Mouse (Mus musculus) cerebellum, adult 18-20 months (tissue): ENCODE data around the gene Slamf9.

Experiments
- DNase-seq, 2 experiments: peaks; one replicate each; pipeline ENCODE4 v3.0.0; 2021

Slamf9 gene

DNA sequence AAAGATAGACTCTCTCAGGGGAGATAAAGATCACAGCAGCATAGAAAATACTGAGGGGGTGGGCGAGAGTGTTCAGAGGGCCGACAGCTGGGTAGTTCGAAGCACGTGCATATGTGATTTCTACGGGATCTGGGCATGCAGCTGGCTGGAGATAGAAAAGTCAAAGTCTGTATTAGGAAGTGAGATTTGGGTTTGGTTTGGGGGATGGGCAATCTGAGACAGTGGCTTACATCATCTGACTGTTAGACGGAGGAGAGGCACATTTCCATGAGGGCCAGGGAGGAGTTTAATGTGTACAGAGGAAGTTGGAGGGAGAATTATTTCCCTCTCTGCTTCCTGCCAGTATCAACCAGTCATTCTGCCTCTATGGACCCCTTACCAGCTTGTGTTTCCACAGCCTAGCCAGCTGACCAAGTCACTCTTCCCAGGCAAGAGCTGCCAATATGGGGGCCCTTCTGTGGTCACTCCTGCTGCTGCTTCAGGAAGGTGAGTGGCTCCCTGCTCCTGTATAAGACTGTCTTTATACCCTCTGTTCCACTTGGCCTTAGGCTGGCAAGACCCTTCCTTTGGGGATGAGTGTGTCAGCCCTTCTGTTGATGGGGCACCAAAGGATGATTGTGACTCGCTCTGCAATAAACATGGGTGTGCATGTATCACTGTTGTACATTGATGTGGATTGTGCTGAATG, at the start of gene Slamf9:
Gene Slamf9 (plus strand): TSS at position 305 of the 688 bp plus-strand sequence.
- DNase-seq: no peak

- DNase-seq: no peak
These were observed 48.7 kb upstream of the Slamf9 start for GRCm38 (mm10) chr1:172426419-172426818.

GRCm38 (mm10) chr1:172427841-172428240, 47.3 kb upstream of the Slamf9 start:
- no peak for DNase-seq

- no peak for DNase-seq
These were observed 46.5 kb upstream of the Slamf9 start for GRCm38 (mm10) chr1:172428614-172429013.

- DNase-seq: no peak
These were observed 44.4 kb upstream of the Slamf9 start for GRCm38 (mm10) chr1:172430731-172431220.

DNA sequence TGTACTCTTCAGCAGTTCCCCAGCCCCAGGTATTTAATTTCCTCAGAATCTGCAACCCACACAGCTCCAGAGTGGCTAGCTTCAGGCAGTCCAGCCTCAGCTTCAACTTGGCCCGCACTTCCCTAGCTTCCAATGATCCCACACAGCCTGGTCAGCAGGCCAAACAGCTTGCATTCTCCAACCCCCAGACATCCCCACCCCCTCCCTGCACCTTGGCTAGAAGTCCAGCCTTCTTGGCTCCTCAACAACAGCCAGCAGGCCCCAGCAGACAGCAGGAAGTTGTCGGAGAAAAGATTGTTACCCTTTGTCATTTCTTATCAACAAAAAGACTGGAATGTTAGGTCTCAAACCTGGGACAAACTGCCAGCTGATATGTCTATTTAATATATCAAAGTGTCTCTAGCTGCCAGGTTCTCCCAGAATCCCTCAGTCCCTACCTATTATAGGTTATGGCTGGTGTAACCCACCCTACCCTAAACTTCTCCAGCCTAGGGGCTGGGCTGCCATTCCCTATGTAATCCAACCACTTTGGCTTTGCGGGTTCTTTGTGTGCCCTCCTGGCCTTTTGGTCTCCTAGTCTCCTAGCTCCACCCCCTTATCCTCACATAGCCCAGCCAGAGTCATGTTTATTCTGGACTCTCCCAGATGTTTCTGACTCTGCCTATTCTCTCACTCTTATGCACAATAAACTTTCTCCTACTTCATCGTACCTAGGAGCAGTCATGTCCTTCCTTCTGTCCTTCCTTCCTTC, 43.1 kb upstream of the Slamf9 start:
- DNase-seq: no peak

DNA sequence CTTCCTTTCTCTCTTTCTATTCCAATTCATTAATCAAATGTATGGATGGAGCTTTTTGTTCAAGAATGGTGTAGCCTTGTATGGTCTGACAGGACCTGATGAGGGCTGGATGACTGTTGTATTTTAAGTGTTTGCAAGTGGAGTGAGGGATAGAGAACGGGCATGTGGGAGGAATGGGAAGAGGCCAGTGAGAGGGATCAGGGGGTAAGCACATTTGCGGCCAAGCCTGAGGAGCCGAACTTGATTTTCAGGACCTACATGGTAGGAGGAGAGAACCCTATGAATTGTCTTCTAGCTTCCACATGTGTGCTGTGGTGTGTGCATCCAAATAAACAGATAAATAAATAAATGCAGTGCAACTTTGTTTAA, 42.6 kb upstream of the Slamf9 start:
- DNase-seq: no peak

DNA sequence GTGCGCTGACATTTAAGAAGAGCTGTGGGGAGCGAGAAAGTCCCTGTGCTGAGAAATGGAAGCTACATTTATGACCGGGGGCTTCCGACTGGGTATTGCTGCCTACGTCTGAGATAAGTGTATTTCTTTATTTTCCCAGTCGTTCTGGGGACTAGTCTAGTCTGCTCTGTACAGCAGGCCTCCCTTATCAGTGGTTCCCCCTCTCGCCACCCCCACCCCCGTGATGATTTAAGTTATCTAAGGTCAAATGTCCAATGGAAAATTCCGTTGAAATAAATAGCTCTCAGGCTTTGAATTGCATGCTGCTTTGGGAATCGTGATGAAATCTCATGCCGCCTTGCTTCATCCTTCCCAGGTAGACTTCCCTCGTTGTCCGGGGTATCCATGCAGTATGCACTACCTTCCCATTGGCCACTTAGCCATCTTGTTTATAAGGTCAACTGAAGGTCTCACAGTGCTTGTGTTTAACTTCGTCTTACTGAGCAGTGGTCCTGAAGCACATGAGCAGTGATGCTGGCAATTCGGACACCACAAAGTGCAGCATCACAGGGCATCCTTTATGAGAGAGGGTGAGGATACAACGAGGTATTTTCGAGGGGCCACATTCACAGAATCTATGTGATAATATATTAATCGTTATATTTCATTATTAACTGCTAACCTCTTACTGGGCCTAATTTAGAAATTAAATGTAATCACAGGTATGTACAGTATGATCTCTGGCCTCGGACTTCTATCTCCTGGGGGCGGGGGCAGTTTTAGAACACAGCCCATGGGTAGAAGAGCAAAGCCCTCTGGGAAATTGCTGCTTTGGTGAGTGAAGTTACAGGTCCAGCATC, 41.9 kb upstream of the Slamf9 start:
- no peak for DNase-seq

DNA sequence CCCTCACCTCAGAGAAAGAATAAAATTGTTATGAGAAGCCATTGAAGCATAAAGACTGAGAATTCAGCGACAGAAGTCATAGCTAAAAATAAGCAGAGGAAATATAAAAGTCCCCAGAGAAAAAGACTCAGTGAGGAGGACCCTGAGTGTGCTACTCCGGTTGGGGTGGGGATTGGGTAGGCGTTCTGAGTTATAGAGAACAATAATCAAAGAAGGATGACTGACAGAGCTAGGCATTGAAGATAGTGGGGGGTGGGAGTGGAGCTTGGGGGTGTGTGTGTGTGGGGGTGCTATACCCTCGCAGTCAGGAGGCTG, 41.4 kb upstream of the Slamf9 start:
- no peak for DNase-seq

- no peak for DNase-seq
These were observed 38.4 kb upstream of the Slamf9 start for GRCm38 (mm10) chr1:172436785-172437184.

GRCm38 (mm10) chr1:172438621-172439020, 36.5 kb upstream of the Slamf9 start:
- no peak for DNase-seq

- DNase-seq: no peak
These were observed 34.6 kb upstream of the Slamf9 start for GRCm38 (mm10) chr1:172440521-172440920.

- no peak for DNase-seq
These were observed 33.2 kb upstream of the Slamf9 start for GRCm38 (mm10) chr1:172441935-172442445.

DNA sequence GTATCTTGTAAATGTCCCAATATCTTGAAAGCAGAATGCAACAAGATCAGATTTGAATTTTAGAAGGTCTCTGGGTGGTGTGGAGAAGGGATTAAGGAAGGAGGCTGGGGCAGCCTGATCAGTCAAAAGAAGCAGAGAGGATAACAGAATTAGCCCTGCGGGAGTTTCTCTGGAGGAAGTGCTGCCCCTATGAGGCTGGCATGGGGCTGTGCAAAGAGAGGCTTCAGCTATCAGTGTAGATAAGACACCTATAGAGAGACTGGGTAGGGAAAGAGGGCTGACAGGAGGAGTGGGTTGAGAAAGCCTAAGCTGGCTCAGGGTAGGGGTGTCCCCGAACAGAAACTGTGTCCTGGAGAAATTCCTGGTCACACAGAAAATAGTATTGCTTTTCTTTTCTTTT, 24.9 kb upstream of the Slamf9 start:
- no peak for DNase-seq

GRCm38 (mm10) chr1:172450848-172451470, 24.2 kb upstream of the Slamf9 start:
- no peak for DNase-seq

GRCm38 (mm10) chr1:172452911-172453310, 22.2 kb upstream of the Slamf9 start:
- DNase-seq: no peak

DNA sequence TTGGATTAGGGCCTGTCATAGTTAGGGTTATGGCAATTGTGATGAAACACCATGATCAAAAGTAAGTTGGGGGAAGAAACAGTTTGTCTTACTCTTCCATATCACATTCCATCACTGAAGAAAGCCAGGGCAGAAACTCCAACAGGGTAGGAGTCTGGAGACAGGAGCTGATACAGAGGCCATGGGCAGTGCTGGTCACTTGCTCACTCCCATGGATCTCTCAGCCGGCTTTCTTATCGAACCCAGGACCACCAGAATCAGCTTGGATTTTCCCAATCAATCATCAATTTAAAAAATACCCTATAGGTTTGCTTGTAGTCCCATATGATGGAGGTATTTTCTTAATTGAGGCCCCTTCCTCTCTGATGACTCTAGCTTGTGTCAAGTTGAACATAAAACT, 21.3 kb upstream of the Slamf9 start:
- DNase-seq: no peak

GRCm38 (mm10) chr1:172455416-172455815, 19.7 kb upstream of the Slamf9 start:
- DNase-seq: no peak

DNA sequence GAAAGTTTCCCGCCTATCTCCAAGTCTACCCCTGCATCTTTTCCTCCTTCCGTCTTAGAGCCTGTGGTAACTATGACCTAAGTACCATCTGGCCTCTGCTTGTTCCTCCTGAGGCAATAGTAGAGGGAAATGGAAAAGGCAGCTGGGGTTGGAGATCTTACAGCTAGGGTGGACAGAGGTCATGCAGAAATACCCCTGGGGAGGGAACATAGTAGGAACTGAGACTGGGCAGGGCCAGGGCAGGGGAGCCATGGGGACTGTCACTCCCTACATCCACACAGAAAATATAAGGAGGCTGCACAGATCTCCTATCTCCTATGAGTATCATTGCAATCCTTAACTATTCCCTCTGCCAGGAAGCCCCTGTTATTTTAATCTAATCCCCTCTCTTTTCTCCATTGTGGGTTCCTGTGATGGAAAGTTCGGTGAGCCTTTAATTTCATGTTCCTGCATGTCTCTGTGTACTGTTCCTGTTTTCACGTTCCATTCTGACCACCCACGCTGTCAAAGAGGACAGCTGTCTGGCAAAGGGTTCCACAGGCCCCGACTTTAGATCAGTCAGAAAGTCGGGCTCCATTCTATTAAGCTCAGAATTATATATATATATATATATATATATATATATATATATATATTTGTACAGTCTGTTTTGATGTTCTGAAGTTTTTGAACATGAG, 19.0 kb upstream of the Slamf9 start:
- DNase-seq: no peak

GRCm38 (mm10) chr1:172457196-172457595, 18.0 kb upstream of the Slamf9 start:
- DNase-seq: no peak

- no peak for DNase-seq
These were observed 17.1 kb upstream of the Slamf9 start for GRCm38 (mm10) chr1:172458041-172458440.

- DNase-seq: no peak
These were observed 13.6 kb upstream of the Slamf9 start for GRCm38 (mm10) chr1:172461602-172462001.
